Mouse (Mus musculus) heart, postnatal 0 days (tissue): ENCODE data around the gene Pgrmc1.

Source experiments
- CTCF ChIP-seq: IDR thresholded peaks from 2 replicates; pipeline ENCODE4 v1.5.1; 2016; ENCODE audit warnings: antibody characterized with exemption, control low read depth, low read depth
- EP300 ChIP-seq: IDR thresholded peaks from 2 replicates; pipeline ENCODE4 v1.6.1; 2016; ENCODE audit warnings: antibody characterized with exemption, low read depth

GRCm38 (mm10) chrX:36561650-36562049 lies 36.4 kb upstream of the Pgrmc1 start:
- no peak for TF ChIP-seq EP300
- peak; percentile 72 for TF ChIP-seq CTCF
